Mouse (Mus musculus) regulatory T cell (primary cell): ENCODE data around the gene Tmem121.

ENCODE experiments used
- in situ Hi-C: fragments of 300-600 bp; cut with MboI, MseI; formaldehyde crosslinking; loops from one replicate; pipeline ENCODE4 v1.15.1; 2025; ENCODE audit warnings: high pct_unique_total_duplicates

Gene Tmem121

GRCm38 (mm10) chr12:113185442-113186291 lies at the start of gene Tmem121:
Tmem121 (plus strand) TSS chr12:113185930.
- in situ Hi-C loops: loop anchor here (5.0 kb wide), 1 partner anchor 38 kb away; the partner anchor contains the start of gene Crip1

DNA sequence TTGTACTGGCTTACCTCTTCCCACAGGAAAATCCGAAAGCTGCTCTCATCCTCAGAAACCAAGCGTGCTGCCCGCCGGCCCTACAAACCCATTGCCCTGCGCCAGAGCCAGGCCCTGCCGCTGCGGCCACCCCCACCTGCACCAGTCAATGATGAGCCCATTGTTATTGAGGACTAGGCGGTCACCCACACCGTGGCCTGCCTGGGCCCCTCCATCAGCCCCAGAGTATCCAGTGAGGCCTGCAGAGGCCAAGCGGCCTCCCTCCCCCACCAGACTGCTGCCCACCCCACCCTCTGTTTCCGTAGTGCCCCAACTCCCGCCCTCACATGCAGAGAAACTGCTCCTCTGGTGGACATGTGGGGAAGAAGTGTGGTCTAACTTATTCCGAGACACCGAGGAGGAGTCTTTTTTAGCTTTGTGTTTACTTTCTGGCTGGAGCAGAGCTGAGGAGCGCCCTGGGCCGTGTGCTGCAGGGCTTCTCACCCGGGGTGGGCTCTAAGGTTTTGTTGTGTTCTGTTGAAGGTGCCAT lies 49.2 kb upstream of the Tmem121 start:
- in situ Hi-C loops: no loop called here

- in situ Hi-C loops: no loop called here
These were observed 48.2 kb upstream of the Tmem121 start for GRCm38 (mm10) chr12:113137260-113138213.

GRCm38 (mm10) chr12:113138291-113138690 lies 47.4 kb upstream of the Tmem121 start:
- in situ Hi-C loops: no loop called here

DNA sequence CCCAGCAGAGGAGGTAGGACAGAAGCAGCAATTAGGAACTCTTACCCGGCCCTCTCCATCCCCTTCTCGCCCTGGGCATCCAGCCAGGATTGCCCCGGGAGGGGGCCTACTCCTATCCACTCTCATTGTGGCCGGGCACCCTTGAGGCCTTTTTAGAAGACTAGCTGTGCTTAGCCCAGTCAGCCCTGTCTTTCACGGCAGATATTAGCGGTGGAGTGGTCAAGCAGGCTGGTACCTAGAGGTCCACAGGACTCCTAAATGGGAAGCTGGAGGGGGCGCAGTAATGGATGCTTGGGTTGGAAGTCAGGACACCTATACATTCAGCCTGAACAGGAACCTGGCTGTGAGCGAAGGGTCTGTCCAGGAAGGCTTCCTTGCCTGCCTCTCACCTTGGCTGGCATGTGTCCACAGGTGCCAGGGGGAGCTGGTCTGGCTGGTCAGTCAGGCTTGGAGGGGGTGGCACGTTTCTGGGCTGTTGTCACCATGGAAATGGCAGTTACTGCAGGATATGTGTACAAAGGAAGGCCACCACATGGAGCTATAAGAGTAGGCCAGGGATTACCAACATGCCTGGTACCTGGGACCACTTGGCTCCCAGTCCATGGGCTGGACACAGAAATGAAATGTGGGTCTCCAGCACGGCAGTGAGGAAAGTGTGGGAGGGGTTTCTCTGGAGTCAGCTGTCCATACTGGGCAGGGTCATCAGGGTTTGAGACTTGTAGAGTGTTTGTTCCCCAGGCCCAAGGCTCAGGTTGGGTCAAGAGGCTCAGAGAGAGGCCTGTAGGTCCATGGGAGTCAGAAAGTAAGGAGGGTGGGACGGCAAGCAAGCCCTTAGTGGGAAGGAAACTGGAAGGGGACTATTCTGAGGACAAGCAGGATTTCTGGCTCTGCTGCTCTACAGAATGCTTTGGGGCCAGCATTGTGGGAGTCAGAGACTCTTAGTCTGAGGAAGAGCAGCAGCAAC lies 46.5 kb upstream of the Tmem121 start:
- in situ Hi-C loops: no loop called here

- in situ Hi-C loops: no loop called here
These were observed 45.7 kb upstream of the Tmem121 start, which contains the start of gene Crip2 for GRCm38 (mm10) chr12:113139908-113140615. Crip2 (plus strand) TSS chr12:113140236.

DNA sequence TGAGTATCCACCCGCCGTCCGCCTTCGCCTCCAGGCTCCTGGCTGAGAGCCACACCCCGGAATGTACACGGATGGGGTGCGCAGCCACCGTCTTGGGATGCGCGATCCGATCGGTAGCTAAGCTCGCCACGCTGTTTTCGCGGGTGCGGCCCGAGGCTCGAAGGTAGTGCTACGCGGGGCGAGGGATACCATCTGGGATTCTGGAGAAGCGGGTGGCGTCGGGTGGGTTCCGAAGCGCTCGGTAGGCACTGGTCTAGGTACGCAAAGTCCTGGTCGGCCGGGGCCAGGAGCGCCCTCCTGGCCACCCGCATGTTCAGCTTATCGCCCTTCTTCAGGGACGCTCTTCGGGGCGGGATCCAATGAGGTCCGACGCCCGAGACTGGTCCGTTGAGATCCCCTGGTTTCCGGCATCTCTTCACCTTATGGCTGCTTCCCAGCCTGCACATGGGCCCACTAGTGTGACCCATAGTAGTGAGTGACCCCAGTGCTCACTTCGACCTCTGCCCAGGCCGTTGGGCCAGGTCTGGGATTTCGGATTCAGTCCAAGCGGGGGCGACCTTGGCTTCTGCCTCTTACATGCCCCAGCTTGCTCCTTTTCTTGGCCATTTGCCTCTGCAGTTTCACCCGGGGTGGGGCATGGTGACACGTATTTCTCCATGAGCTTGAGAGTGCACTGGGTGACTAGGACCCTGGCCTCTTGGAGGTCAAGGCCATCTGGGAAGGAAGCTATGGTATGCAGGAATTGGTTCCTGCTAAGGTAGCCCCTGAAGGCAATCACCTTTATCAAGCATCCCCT lies 44.9 kb upstream of the Tmem121 start:
- in situ Hi-C loops: no loop called here

- in situ Hi-C loops: no loop called here
These were observed 44.2 kb upstream of the Tmem121 start for GRCm38 (mm10) chr12:113141531-113141973.

DNA sequence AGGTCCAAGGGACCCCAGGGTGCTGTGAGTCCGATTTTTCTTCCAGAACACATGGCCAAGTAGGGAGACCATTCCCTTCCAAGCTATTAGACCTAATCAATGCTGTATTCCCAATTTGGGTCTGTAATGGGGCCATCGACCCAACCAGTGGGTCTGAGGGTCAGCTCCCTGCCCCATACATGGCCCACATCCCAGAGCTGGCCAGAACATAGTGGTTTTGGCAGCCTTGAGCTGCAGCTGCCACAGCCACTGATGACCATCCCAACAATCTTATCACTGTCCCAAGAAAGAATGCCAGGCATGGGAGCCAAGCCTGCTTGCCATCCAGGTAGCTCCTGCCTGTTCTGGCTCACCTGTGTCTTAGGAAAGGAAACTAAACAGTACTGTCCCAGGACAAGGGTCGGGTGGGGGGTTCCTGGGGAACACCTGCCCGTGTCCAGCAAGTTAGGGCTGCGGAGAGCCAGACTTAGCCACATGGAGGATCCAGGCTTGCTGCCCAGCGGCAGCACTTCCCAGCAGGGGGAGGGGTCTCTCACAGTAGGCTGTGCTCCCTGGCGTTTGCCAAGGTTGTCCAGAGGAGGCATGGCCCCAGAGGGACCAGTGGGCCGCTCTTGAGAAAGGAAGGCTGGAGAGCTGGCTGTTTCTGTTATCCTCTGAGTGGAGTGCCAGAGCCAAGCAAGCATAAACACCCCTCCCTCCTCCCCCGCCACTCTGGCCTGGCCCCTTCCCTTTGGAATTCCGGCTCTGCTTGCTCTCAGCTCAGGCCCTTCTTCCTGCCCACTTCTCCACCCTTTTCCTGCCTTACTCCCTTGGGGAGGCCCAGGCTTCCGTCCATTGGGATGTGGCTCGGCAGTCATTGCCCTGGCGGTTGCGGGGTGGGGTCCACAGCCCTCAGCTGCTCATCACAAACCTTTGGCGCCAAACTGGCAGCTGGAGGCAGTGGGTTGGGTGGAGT lies 43.4 kb upstream of the Tmem121 start:
- in situ Hi-C loops: no loop called here

GRCm38 (mm10) chr12:113143164-113143563 lies 42.6 kb upstream of the Tmem121 start:
- in situ Hi-C loops: no loop called here

DNA sequence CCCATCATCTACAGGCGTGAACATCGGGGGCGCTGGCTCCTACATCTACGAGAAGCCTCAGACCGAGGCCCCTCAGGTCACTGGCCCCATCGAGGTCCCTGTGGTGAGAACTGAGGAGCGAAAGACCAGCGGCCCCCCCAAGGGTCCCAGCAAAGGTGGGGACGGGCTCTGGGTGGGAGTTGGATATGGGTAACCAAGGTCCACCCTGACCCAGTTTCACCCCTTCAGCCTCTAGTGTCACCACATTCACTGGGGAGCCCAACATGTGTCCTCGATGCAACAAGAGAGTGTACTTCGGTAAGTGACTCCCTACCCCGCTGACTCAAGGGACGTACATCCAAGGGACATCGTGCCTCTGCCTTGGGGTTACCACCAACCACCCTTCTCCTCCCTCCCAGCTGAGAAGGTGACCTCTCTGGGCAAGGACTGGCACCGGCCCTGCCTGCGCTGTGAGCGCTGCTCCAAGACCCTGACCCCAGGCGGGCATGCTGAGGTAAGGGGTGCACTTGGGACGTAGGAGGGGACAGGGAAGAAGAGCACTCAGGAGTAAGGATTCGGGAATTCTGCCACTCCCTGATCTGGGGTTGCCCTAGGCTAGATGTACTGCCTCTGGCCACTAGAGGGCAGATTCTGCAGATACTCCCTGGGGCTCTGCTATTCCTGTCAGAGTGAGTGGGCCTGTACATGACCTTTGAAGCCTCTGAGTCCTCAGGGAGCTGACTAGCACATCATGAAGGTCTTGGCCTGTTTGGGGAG lies 41.6 kb upstream of the Tmem121 start:
- in situ Hi-C loops: no loop called here

GRCm38 (mm10) chr12:113144886-113145285 lies 40.8 kb upstream of the Tmem121 start:
- in situ Hi-C loops: loop anchor here (5.0 kb wide), 1 partner anchor 42 kb away; the partner anchor contains the start of gene Tmem121

GRCm38 (mm10) chr12:113145591-113145990 lies 40.1 kb upstream of the Tmem121 start:
- in situ Hi-C loops: loop anchor here (5.0 kb wide), 1 partner anchor 42 kb away; the partner anchor contains the start of gene Tmem121

DNA sequence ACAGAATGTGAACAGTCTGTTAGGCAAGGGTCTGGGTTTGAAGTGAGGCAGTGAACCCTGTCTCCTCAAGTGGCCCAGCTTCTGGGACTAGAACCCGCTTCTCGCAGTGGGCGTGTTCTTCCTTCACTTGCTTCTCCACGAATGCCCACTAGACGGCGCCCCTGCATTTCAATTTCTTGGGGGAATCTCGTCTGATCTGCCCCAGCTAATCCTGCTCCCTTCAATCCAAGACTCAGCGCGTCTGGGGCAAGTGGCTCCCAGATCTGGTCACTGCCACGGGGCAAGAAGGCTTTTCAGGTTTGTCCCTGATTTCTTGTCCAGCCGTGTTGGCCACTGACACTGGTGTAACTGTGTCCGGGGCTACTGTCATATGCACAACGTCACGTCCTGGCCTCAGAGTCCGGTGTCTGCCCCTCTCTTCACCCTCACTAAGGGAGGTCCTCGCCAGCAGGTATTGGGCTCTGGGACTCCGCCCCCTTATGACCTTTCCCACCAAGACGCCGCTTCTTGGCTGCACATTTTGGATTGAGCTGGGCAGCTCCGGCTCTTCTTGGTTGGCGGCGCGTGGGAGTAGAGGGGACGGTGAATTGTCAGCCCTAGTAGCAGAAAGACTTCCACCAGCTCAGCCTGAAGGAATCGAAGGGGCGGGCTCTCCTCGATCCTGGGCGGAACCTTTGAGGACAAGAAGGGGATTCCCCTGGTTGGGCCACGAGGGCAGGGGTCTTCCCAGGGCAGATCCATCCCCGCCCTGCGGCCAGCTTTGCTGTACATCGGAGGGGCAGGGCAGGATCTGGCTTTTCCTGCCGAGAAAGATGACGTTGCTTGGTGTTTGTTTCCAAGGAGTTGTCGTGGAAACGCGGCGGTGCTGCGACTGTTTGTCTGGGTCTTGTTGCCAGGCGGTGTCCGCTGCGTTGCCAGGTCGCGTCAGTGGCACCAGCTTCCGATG lies 39.3 kb upstream of the Tmem121 start, which contains the start of gene Crip1:
Gene Crip1, plus strand, starts transcription at position 205 of the 946 bp plus-strand sequence.
- in situ Hi-C loops: loop anchor here (5.0 kb wide), 1 partner anchor 41 kb away; the partner anchor contains the start of gene Tmem121

GRCm38 (mm10) chr12:113147481-113147880 lies 38.2 kb upstream of the Tmem121 start:
- in situ Hi-C loops: loop anchor here (5.0 kb wide), 1 partner anchor 40 kb away; the partner anchor contains the start of gene Tmem121
